Mouse (Mus musculus): Measurements from ENCODE around the gene Adgrf1.

DNA sequence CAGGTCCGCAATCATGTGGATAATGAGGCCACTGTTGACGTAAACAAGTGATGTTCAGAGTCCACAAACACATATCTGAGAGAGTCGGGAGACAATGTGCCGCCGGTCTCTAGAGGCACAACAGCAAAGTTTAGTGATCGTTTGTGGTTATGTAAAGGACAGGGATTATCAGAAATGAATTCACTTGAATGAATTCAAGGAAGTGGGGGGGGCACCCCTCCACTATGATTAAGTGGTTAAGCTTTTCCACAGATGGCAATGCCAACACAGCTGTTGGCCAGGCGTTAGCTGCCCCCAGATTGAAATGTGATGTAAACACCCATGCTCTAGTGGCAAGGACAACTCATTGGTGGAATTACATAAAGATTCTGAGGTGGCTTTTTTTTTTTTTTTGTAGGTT lies 9.5 kb downstream of the Adgrf1 start:
- TF ChIP-seq EP300 (IDR thresholded peaks at IDR 0.05; ENCODE audit: insufficient read depth, low read depth, low read length) (no peak), POLR2A (IDR thresholded peaks at IDR 0.05; ENCODE audit: insufficient read depth, low read length) (no peak), CTCF (IDR thresholded peaks at IDR 0.05; ENCODE audit: low read depth, low read length) (no peak)
